8 mouse cellular contexts compared by ENCODE assay signal in genomic region chr13:81782475-81782874, GRCm38 (mm10). TPM values are rescaled to one million over a fixed set of nuclear protein-coding genes. Genes with fewer than 3 reads are reported as not detected.
DNase-seq lines count a peak whose midpoint lies in the region; ATAC-seq lines count a peak whose summit lies in the region.

No protein-coding gene starts in this region.

- no peaks in the 10 kb centered on the region for H3K9me3 ChIP-seq in kidney, embryonic 15.5 days (replicated peaks)
- H3K9me3 ChIP-seq in hindbrain, embryonic 14.5 days (ENCODE audit: control insufficient read depth, low read length) = no peaks in the 10 kb centered on the region
- no peaks in the 10 kb centered on the region for H3K9me3 ChIP-seq in midbrain, embryonic 13.5 days

- 36% methylated on average over 9 of the region's 9 CpGs for WGBS in kidney, embryonic 15.5 days
- WGBS in hindbrain, embryonic 14.5 days = 54% methylated on average over 9 of the region's 9 CpGs
- 49% methylated on average over 9 of the region's 9 CpGs for WGBS in midbrain, embryonic 13.5 days

- peak overlapping the region; percentile 82 for H3K4me2 ChIP-seq in kidney, embryonic 15.5 days
- peak overlapping the region; percentile 80 for H3K4me2 ChIP-seq in hindbrain, embryonic 14.5 days (replicated peaks)
- H3K4me2 ChIP-seq in midbrain, embryonic 13.5 days (replicated peaks) = peak overlapping the region; percentile 68

- no peak for DNase-seq in kidney, postnatal 10 days
- DNase-seq in c-Kit-positive CD71-positive TER-119-negative erythroid progenitor cells, embryonic 14.5 days (ENCODE audit: low read depth) = peak; percentile 31
- DNase-seq in hindbrain, embryonic 14.5 days (ENCODE audit: low spot score) = no peak
- DNase-seq in layer of hippocampus, postnatal 25 days (ENCODE audit: extremely low spot score in 1 of 2, low spot score in 1 of 2) = no peak
- no peak for DNase-seq in cerebellum, postnatal 14 days
- no peak for DNase-seq in adrenal gland, adult (ENCODE audit: inconsistent age in 2 of 2, low spot score in 1 of 2)

- H3K4me3 ChIP-seq in kidney, embryonic 15.5 days (replicated peaks) = peak overlapping the region; percentile 84
- H3K4me3 ChIP-seq in hindbrain, embryonic 14.5 days (replicated peaks; ENCODE audit: low read length) = peak overlapping the region; percentile 81
- H3K4me3 ChIP-seq in midbrain, embryonic 13.5 days (replicated peaks) = peak overlapping the region; percentile 67

- no peak for ATAC-seq in kidney, embryonic 15.5 days (replicated peaks; ENCODE audit: low FRiP score)
- ATAC-seq in hindbrain, embryonic 14.5 days (ENCODE audit: low FRiP score) = no peak
- ATAC-seq in midbrain, embryonic 13.5 days = no peak

- H3K27me3 ChIP-seq in kidney, embryonic 15.5 days = no peaks in the 10 kb centered on the region
- no peaks in the 10 kb centered on the region for H3K27me3 ChIP-seq in hindbrain, embryonic 14.5 days (ENCODE audit: control insufficient read depth, insufficient read depth, low read length)
- H3K27me3 ChIP-seq in midbrain, embryonic 13.5 days = no peaks in the 10 kb centered on the region

- H3K9ac ChIP-seq in kidney, embryonic 15.5 days = peak overlapping the region; percentile 89
- peak overlapping the region; percentile 88 for H3K9ac ChIP-seq in hindbrain, embryonic 14.5 days
- H3K9ac ChIP-seq in midbrain, embryonic 13.5 days (replicated peaks) = peak overlapping the region; percentile 69

- peak overlapping the region; percentile 100 for H3K27ac ChIP-seq in kidney, embryonic 15.5 days
- H3K27ac ChIP-seq in hindbrain, embryonic 14.5 days = peak overlapping the region; percentile 99
- H3K27ac ChIP-seq in midbrain, embryonic 13.5 days = peak overlapping the region; percentile 99

- H3K36me3 ChIP-seq in kidney, embryonic 15.5 days = peaks cover 11% of the 10 kb centered on the region
- H3K36me3 ChIP-seq in hindbrain, embryonic 14.5 days (replicated peaks; ENCODE audit: control insufficient read depth, insufficient read depth) = peaks cover 6% of the 10 kb centered on the region; the same call in 1 of the 2 replicates
- H3K36me3 ChIP-seq in midbrain, embryonic 13.5 days = 0 out of 2 replicates have a peak, but pooled peaks cover 3% of the 10 kb centered on the region

- H3K4me1 ChIP-seq in kidney, embryonic 15.5 days = peaks cover 22% of the 10 kb centered on the region
- peaks cover 21% of the 10 kb centered on the region for H3K4me1 ChIP-seq in hindbrain, embryonic 14.5 days (replicated peaks; ENCODE audit: control insufficient read depth, insufficient read depth, low read length)
- peaks cover 26% of the 10 kb centered on the region for H3K4me1 ChIP-seq in midbrain, embryonic 13.5 days (replicated peaks)

RNA-seq across cellular contexts. Expression of gene Cetn3, which starts 0.4 kb away (rescaled TPM):
- polyA plus RNA-seq in kidney, embryonic 15.5 days (2015; fragmentation: Nextera tagmentation; extraction: Ambion mirVana) = 208 and 211 TPM in 2 replicates
- polyA plus RNA-seq in hindbrain, embryonic 14.5 days (2014; fragmentation: Nextera tagmentation; extraction: Ambion mirVana) = 232 and 250 TPM in 2 replicates
- polyA plus RNA-seq in midbrain, embryonic 13.5 days (2015; fragmentation: Nextera tagmentation; extraction: Ambion mirVana) = 246 and 262 TPM in 2 replicates
- 100 to 1,000 TPM in 1 of 2 experiments, 10 to 100 TPM in 1; 85.9 to 102 TPM for total RNA-seq in layer of hippocampus, postnatal 25 days (2021)
